Mouse (Mus musculus) kidney, postnatal 25 days (tissue): ENCODE measurements at regions not wholly inside any gene's neighbourhood (a gene's known extent, or its start where the extent isn't known, plus 50 kb on each side); places are given as distances from the start of the nearest gene placed in this dataset.

Experiments
- DNase-seq, 2 experiments: peaks; one replicate each; pipeline ENCODE4 v3.0.0; 2021; ENCODE audit warnings: mixed read lengths in 2 of 2

DNA sequence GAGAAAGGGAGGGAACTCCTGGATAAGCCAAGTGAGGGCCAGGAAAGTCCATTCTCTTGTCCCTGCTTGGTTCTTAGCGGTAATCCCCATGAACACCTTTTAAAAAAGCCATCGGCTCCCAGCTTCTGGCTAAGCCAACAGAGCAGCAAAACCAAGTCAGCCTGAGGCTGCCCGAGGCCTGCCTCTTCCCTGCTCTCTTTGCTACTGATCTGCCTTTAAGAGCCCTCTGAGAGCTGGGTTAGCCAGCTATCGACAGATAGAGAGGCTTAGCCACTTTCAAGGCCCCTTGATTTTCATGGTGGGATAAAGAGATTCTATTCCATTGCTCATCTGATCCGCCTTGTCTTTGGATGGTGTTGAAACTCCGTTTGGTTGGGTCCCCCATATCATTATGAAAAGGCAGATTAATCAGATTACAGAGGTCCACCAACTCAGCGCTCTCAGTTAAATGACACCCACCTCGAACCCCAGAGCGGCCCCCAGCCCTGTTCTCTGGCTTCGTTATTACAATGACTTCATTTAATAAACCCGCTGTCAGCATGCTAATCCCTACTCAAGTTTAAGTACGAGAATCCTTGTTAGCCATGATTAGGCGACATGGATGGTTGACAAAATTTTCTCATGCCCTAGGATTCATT lies 66.1 kb downstream of the Slc4a3 start:
- DNase-seq, result no peak

DNA sequence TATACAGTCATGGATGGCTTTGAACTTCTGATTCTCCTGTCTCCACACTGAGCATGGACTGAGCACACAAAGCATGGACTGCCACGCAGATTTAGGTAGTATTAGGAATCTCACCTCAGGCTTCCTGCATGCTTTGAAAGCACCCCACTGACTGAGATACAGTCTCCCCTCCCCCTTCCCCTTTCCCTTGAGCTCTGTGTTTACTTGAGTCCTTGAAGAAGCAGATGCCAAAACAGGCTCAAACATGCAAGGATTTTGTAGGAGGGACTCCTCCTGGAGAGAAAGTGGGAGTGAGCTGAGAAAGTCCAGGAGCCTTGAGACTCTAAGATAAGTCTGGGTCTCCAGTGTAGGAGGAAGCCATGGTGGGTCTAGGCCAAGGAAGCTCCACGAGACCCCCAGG lies 67.1 kb downstream of the Slc4a3 start:
- no peak for DNase-seq

DNA sequence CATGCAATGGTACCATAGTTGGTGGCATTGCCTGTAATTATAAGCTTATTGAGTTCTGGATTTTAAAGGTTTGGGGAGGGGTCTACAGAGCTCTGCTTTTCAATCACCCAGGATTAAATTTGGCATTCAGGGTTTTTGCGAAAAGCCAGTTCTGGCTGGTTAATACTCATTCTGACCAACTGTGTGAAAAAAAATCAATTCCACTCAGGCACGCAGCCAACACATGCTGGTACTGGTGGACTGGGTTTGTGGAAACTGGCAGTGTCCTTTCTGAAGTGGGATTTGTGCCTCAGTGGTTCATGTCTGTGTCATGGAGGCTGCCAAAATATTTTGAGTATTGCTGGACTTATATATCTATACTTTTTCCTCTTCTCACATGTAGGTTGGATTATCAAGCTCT lies 70.9 kb downstream of the Slc4a3 start:
- DNase-seq, result no peak

DNA sequence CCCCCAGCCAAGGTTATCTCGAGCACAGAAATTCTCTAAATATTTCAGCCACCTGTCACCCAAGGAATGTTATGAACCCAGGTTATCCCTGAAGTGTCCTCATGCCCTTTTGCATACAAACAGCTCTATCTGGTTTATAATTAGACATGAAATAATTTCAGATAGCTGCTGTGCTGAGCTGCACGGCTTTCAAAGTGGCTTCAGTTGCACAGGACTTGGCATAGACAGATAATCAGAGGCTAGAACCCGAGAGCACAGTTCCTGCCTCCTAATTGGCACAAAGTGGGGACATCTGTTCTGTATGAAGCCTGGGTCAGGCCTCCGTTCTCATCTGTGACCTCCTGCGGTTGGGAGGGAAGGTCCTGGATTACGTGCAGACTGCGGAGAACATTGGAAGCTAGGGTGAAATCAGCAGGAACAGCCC lies 72.3 kb downstream of the Slc4a3 start:
- no peak for DNase-seq

DNA sequence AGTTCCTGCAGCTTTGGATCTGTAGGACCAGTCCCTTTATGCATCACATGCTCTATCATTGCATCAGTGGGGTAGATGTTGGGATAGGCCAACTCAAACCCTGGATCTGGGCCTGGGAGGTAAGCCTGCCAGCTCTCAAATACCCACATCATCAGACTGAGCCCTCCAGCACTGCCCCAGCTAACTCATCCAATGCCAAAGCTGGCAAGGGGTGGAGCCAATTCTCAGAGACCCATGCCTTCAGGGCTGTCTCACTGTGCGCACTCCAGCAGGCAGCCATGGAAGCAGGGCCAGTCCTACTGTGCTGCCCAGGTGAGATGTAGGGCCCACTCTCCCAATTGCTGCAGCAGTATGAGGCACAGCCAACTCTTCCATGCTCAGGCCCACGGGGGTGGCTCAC lies 84.2 kb downstream of the Slc4a3 start:
- DNase-seq, result no peak

DNA sequence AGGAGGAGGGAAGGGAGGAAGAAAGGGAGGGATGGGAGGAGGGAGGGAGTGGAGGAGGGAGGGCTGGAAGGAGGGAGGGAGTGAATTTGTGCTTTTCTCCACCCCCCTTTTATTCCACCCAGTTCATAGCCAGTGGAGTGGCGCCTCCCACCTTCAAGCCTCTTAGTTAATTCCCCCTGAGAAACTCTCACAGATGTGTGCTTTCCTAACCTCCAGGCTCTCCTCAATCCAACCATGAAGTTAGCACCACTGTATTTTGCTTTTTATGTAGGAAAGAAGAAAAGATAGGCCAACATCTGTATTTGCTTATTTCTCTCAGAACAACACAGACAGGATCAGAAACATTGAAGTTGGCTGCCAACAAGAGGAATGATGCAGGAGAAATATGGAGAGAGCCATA lies 85.7 kb downstream of the Slc4a3 start:
- DNase-seq, result no peak

DNA sequence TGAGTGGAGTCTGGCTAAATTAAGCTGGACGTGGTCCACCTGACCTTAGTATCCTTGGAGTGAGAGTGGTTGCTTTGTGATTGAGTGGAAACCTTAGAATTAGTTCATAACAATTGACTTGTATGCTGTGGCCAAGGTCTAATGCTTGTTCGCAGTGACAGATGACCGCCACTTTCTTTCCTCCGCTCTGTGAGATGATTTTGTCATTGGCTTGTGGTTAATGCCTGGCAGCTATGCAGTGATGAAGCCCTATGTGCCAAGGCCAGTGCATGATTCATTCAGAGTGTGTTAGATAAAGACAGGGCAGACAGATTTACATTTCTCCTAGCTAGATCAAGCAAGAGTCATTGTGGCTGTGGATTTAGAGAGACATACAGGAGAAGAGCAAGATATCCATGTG lies 89.5 kb downstream of the Slc4a3 start:
- DNase-seq, result no peak

DNA sequence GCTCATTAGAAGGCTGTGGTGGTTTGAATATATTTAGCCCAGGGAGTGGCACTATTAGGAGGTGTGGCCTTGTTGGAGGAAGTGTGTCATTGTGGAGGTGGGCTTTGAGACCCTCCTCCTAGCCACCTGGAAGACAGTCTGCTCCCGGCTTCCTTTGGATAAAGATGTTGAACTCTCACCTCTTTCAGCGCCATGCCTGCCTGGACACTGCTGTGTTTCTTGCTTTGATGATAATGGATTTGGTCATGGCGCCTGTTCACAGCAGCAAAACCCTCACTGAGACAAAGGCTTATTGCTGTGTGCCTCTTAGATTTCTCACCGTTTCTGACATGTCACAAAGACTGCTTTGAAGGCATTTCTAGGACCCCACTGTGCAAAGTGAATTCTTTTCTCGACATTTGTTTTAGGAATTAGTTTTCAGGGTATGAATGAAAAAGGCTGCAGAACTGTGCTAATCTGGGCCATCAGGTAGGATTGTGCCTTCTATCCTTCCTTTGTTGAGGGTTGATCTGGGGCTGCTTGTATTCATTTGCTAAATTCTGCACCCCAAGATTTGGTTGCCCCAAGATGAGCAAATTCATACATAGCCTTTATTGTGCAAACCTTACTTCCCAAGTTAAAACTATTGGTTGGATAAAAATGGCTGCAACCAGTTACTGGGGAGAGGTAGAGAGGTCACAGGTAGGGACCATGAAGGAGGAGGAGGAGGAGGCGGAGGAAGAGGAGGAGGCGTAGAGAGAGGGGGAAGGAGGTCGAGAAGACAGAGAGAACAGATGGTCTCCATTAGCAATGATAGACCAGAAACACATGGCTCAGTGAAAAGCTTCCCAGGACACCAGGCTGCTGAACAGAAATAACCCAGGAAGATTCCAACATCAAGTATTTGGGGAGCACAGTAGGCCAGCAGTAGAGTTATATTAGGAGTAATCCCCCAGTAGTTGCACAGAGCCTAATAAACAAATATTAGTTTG lies 93.2 kb downstream of the Slc4a3 start:
- no peak for DNase-seq

DNA sequence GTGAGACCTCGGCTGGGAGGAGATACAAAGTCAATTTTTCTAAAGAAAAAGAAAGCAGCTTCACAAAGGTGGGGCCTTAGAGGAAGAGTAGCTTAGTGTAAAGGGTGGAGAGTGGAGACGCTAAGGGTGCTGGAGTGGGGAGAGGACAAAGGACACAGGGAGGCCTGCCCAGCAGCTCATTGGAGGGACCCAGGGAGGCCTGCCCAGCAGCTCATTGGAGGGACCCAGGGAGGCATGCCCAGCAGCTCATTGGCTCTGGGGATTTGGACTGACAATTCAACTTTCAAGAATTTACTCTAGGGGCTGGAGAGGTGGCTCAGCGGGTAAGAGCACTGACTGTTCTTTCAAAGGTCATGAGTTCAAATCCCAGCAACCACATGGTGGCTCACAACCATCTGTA lies 96.4 kb downstream of the Slc4a3 start:
- no peak for DNase-seq

DNA sequence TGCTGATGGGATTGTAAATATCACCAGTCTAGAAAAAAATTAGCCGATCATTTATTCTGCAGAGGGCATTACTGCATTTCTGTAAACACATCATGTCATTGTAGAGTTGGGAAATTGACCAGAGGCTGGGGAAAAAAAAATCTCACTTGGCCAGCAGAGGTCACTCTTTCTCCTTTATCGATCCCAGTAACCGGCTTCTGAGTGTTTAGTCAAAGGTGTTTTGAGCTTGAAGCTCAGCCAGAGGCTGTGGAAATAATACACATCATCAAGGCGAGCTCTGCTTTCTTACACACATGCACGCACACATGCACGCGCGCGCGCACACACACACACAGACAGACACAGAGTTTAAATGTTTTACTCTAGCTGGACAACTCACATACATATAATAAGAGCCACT lies 106.5 kb downstream of the Slc4a3 start:
- DNase-seq, result peak; percentile 44 to 74

DNA sequence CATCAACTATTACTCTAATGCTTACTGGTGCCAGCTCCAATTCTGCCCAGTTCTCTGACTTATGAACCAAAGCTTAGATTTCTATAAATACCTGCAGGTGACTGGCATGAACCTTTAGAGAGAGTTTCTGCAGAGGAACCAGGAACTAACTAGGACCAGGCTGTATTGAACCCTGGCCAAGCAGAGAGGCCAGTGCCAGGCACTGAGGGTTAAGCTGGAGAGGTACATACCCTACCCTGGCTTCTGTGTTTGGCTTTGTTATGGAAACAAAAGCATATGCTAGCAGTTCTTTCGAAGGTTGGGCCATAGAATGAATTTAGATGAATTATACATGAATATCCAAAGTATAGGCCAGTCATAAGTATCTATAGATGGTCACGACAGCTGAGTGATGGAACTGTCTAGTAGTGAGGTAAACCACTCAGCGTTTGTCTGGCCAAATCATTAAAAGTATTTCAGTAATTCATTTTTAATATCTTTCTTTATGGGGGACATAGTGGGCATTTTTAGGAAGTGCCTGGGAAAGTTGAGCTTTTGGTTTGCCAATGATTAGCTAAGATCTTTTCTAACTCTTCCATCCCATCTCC lies 107.0 kb downstream of the Slc4a3 start:
- DNase-seq, result no peak

DNA sequence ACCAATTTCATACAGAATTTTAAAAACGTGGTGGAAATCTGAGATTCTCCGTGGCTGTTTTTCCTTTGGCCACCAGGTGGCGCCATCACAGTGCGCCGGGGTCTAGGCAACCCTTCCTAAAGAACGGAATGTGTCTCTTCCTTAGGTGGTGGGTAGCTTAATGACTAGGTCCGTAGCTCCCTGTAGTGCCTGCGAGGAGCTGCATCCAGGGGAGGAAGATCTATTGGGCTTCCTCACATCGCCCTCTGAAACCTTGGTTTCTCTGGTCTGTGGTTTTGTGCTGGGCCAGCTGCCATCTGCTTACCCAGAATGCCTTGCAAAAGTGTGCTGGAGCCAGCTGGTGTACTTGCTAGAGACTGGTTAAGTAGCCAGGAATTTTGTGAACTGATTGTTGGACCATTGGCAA lies 107.6 kb downstream of the Slc4a3 start:
- DNase-seq, result peak; percentile 66 to 68

DNA sequence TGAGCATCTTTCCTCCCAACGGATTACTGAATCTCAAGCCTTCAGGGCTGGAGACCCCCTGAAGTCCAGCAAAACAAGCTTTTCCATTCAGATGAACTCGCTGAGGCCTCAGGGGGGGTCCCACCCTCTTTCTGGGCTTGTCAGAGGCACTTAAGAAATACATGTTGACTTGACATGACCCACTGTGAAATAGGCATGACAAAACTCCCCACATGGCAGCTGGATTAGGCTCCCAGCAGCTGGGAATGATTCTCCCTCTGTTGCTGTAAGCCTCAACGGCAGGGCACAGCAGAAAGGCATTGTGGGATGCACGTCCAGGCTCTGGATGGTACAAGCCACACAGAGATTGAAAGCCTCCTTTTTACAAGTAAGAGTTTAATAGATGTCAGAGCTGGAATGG lies 110.5 kb downstream of the Slc4a3 start:
- DNase-seq, result no peak

DNA sequence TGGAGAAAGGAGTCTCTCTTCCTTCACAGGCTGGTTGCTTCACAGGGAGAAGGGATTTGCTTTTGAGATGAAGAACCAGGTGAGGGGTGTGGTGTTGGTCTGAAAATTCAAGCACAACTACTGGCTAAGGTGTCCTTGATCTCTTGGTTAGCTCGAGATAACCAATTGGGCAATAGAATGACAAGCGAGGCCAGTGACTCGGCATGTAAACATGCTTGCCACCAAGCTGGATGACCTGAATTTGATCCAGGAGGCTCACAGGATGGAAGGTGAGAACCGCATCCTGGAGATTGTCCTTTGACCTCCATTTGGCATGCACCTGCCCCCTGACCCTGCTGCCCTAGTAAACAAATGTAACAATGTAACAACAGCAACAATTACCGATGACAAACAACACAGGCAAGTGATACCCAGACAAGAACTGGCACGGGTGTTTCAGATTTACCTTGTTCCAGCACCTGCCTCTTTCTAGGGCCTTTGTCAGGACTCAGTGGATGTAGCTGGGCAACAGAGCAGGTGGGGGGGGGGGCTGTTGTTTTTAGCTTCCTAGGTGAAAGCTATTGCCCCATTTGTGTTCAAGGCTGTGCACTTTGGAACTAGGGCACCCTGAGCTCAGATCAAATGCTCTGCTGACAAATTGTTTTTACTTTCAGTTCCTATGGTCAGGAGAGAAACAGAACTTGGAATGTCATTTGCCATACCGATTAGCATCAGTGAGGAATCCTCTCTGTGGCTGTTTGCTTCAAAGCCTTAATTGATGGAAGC lies 114.5 kb downstream of the Slc4a3 start:
- no peak for DNase-seq

DNA sequence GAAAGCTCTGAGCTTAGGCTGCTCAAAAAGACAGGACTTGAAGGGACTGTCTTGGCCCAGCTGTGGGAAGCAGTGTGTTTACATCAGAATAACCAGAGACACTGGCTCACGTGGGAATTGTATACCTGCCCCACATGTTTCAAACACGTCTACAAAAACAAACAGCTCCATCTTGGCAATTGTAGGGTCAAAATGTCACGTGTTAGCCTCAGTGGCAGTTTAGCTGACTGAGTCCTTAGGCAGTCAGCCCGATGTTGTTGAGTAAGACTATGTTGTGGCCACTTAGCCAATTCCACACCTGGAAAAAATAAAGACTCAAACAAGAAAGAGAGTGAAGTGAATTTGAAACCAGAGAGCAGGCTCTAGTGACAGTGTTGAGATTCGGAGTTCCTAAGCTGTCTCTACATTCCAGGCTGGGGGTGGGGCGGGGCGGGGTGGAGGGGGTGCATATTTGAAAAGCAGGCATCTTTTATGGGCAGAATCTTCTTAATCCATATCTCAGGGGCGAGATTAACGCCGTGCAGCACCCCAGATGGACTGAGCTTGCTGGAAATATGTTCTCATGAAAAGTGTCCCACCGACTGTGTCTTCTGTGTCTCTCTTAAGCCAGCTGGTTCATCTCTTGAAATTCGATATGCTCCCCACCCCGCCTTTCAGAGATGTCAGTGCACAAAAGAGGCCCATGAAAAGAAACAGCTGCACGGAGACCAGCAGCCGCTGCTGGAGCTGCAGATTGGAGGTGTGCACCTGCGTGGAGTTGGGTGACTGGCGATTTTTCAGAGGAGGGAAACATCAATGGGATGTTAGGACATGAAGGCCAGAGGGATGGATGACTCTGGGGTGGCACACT lies 116.3 kb downstream of the Slc4a3 start:
- DNase-seq, result peak in 1 of 2 experiments; percentile 6

DNA sequence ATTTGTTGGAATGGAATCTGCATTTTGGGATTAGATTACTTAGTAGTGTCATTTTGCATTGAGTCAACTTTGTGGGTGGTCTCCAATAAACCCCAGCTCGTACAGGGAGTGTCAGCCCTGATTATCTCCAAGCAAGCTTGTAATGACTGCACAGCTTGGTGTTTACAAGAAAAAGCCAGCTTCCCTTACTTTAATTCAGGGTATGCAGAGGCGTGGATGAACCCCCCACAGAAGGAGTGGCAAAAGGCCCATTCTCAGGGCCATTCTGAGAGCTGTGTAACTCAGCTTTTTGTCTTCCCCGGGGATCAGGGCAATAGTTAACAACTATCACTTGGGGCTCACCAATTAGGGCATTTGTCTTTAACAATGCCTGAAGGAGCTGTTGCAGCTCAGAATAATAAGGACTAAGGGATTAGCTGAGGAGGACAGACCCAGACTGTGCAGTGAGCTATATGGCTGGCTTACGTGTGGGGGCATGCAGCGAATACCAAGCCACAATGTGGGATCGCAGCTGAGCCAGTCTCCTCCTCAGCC lies 121.7 kb downstream of the Slc4a3 start:
- DNase-seq, result no peak

DNA sequence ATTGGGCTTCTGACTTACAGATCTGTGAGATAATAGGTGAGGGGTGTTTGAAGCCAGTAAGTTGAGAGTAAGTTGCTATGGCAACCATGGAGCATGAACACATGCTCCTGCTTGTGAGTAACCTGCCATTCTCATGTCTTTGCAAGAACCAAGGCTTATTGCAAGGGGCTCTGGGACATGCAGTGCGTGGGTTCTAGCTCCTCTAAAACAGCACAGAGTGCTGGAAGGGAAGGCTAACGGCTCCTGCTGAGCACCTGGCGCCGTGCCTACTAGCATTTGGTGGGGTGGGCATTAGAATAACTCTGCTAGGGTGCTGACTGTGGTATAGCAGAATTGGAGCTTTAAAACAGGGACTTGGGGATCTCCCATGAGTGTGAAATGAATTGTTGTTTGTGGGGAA lies 130.2 kb downstream of the Slc4a3 start:
- DNase-seq, result no peak

DNA sequence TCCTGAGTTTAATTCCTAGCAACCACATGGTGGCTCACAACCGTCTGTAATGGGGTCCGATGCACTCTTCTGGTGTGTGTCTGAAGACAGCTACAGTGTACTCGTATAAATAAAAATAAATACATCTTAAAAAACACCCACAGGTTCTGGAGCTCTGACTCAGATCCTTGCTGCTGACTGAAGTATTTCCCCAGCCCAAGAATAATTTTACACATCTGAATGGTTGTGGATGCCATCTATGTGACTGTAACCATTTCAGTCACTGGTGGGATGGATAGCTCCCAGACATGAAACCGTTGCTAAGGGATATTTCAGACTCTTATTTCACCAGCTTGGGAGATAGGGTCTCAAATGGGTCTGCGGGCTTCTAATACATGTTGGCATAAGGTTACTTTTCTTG lies 131.6 kb downstream of the Slc4a3 start:
- no peak for DNase-seq

DNA sequence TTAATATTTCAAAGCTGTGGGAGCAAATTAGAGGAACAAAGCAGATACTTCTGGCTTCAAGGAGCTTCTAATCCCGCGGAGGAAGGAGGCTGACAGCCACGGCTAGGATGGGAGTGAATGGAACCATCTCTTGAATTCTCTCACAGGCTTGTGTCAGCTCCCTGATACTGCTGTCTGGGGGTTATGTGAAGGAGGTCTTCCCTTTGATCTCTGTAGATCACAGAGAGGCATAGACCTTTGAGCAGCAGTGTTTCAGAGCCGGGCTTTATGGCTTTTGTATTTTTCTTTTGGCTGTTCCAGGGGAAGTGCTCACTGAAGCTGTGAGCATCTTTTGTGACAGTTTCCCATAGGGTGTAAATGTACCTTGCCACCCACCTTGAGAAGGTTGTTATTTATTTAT lies 132.2 kb downstream of the Slc4a3 start:
- DNase-seq, result no peak

DNA sequence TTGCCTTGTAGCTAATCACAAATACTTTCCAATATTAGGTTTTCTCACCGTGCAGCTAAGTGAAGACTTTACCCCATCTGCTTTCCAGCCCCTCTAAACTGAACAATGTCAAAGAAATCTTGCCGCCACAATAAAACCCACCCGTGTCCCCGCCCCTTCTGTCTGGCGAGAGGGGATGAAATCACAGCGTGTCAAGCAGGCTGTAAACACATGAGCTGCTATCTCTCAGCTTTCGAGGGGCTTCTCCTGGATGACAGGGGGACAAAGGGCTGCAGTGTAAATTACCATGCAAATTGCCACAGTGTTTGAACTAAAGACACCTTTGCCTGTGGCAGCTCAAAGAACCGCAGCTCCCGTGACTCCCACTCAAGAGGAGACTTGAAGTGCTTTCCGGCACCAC lies 134.3 kb downstream of the Slc4a3 start:
- no peak for DNase-seq

DNA sequence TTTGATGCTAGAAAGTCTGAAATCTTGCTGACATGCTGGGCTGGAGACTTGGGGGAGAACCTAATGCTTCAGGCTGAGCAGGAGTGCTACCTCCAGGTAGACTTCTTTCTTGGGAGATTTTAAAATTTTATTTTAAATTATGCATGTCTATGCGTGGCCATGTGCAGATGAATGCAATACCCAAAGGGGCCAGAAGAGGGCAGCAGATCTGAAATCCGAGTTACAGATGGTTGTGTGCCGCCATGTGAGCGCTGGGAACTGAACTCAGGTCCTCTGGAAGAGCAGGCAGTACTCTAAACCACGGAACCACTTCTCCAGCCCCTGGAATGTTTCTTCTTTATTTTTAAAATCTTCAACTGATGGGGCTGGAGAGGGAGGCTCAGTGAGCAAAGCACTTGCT lies 135.8 kb downstream of the Slc4a3 start:
- DNase-seq, result no peak

DNA sequence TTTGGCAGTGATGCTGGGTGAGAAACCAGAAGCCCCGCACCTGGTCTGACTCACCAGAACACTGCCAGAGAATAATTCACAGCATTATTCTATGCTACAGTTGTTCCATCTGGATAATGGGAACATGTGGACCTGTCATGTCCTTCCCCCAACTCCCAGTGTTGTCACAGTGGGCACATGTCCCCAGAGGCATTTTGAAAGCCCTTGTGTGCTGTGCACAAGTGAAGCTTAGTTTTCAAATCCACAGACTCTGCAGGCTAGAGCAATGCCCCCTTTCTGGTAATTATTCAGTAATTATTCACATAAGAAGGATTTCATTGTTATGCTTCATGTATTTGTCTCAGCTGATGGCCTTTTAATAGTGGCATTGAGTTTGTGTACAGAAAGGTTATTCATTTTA lies 146.7 kb downstream of the Slc4a3 start:
- DNase-seq, result no peak
